Mouse (Mus musculus): ENCODE measurements around the gene Gm10715. TPM values are rescaled to one million over a fixed set of nuclear protein-coding genes. Genes with fewer than 3 reads are reported as not detected.
A peak's percentile ranks its signal among the peaks of the same experiment; 100 is the strongest.
"Not testable (repeated sequence)": the region's sequence is repeated elsewhere in the genome, so short reads cannot be mapped to it uniquely, and the experiment has no call there.

Gm10715 gene
- polyA plus RNA-seq, 1 experiment from 2014 or later, result not detected

GRCm38 (mm10) chr9:3027200-3027599, 9.5 kb upstream of the Gm10715 start:
- H3K9ac ChIP-seq; H3K9me3 ChIP-seq; H3K4me3 ChIP-seq; H3K4me2 ChIP-seq; H3K4me1 ChIP-seq (replicated peaks); H3K27ac ChIP-seq (replicated peaks); H3K36me3 ChIP-seq; H3K27me3 ChIP-seq: not testable (repeated sequence)
- 70% methylated on average over 9 of the region's 9 CpGs for WGBS
- ATAC-seq (ENCODE audit: low FRiP score, low read depth), result peak; percentile 9; the same call in 1 of the 2 replicates

- not testable (repeated sequence) for H3K27ac ChIP-seq (replicated peaks); H3K36me3 ChIP-seq; H3K27me3 ChIP-seq; H3K4me2 ChIP-seq; H3K9ac ChIP-seq; H3K4me3 ChIP-seq; H3K4me1 ChIP-seq (replicated peaks); ATAC-seq (ENCODE audit: low FRiP score, low read depth); H3K9me3 ChIP-seq
- WGBS, result 67% methylated on average over 13 of the region's 16 CpGs
These were observed 7.2 kb upstream of the Gm10715 start for GRCm38 (mm10) chr9:3029276-3030000.

GRCm38 (mm10) chr9:3030677-3031318, 5.9 kb upstream of the Gm10715 start:
- H3K4me1 ChIP-seq (replicated peaks); H3K27ac ChIP-seq (replicated peaks); H3K27me3 ChIP-seq; H3K4me3 ChIP-seq; H3K9me3 ChIP-seq; H3K4me2 ChIP-seq; H3K36me3 ChIP-seq; H3K9ac ChIP-seq: not testable (repeated sequence)
- ATAC-seq (ENCODE audit: low FRiP score, low read depth), result peak; percentile 51; the same call in 1 of the 2 replicates
- 67% methylated on average over 2 of the region's 10 CpGs for WGBS

- H3K4me3 ChIP-seq, H3K9me3 ChIP-seq: not testable (repeated sequence)
- WGBS, result 50% methylated on average over 1 of the region's 8 CpGs
These were observed 2.4 kb upstream of the Gm10715 start, which contains the start of gene Gm17535 for GRCm38 (mm10) chr9:3034299-3034698. Gene Gm17535, plus strand, starts transcription at chr9:3034599.

GRCm38 (mm10) chr9:3038161-3038560, 1.5 kb downstream of the Gm10715 start:
- not testable (repeated sequence) for H3K36me3 ChIP-seq; H3K4me2 ChIP-seq; H3K9me3 ChIP-seq; H3K27ac ChIP-seq (replicated peaks); H3K4me1 ChIP-seq (replicated peaks); H3K4me3 ChIP-seq; H3K9ac ChIP-seq; ATAC-seq (ENCODE audit: low FRiP score, low read depth); H3K27me3 ChIP-seq
- 69% methylated on average over 4 of the region's 4 CpGs for WGBS

More at GRCm38 (mm10) chr9:3034299-3034698, 2.4 kb upstream of the Gm10715 start, which contains the start of gene Gm17535:
- H3K27me3 ChIP-seq; H3K4me2 ChIP-seq; H3K9ac ChIP-seq; H3K4me1 ChIP-seq (replicated peaks); H3K27ac ChIP-seq (replicated peaks); H3K36me3 ChIP-seq; ATAC-seq (ENCODE audit: low FRiP score, low read depth): not testable (repeated sequence)

Small RNA genes lying within 50 kb of the gene (microRNA-seq; reads per million reads assigned to microRNA genes)
- not detected for gene Mir101c

Other genes with a start within 250 kb of the Gm10715 start
- not detected in 2 replicates for gene Gm10722, start 36.0 kb upstream of the Gm10715 start, polyA plus RNA-seq (2015; fragmentation: Nextera tagmentation; extraction: Ambion mirVana)
- 0.25 TPM in 1 of 2 replicates, not detected in the other for gene Gm11168, start 33.5 kb upstream of the Gm10715 start, polyA plus RNA-seq (2015; fragmentation: Nextera tagmentation; extraction: Ambion mirVana)
- gene Gm10721, start 23.7 kb upstream of the Gm10715 start, polyA plus RNA-seq (2015; fragmentation: Nextera tagmentation; extraction: Ambion mirVana), result not detected in 2 replicates
- gene Gm10720, start 21.2 kb upstream of the Gm10715 start, polyA plus RNA-seq (2015; fragmentation: Nextera tagmentation; extraction: Ambion mirVana), result not detected in 2 replicates
- gene Gm10719, start 19.5 kb upstream of the Gm10715 start, polyA plus RNA-seq (2015; fragmentation: Nextera tagmentation; extraction: Ambion mirVana), result 0.31 TPM in 1 of 2 replicates, not detected in the other
- 0.96 and 1.2 TPM in 2 replicates for gene Gm10718, start 13.3 kb upstream of the Gm10715 start, polyA plus RNA-seq (2015; fragmentation: Nextera tagmentation; extraction: Ambion mirVana)
- 0.48 TPM in 1 of 2 replicates, not detected in the other for gene Gm10717, start 11.5 kb upstream of the Gm10715 start, polyA plus RNA-seq (2015; fragmentation: Nextera tagmentation; extraction: Ambion mirVana)
- gene Gm17535, start 2.3 kb upstream of the Gm10715 start, polyA plus RNA-seq (2015; fragmentation: Nextera tagmentation; extraction: Ambion mirVana), result not detected in 2 replicates